Mouse (Mus musculus): ENCODE data around the gene Eaf2.
A peak's percentile ranks its signal among the peaks of the same experiment; 100 is the strongest.

Gene Eaf2

DNA sequence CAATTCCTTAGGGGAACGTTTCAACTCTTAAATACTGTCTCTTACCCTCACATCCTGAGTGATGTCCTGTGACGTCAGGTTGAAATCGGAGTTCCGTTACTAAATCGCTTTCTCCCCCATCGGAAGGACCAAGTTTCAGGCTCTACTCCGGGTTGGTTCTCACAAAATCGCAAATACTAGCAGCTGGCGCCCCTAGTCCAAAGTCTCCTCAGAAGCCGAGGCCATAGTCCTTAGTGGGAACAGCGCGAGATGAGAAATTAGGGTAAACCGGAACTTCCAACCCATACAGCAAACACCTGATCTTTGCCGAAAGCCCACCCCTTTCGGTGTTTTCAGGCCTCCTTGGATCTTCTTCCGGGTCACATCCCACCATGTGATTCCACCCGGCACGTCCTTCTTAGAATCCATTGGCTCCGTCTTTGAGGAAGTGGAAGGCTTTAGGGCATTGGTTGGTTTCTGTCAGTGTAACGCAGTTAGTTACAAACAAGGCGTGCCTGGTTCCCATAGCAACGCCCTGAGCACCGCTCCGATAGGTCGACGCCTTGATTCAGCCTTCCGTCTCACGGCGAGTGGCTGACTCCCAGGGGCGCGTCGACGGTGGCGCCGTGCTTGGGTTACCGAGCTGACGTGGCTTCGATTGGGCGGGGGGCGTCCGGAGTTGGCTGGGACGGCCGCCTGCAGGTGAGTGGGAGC, at the start of gene Eaf2, which contains the start of gene Golgb1:
Gene Eaf2, minus strand, starts transcription at position 421 of the 693 bp plus-strand sequence.
Gene Golgb1, plus strand, starts transcription at position 558 of the 693 bp plus-strand sequence.
- peak; percentile 99 for DNase-seq (ENCODE audit: low read depth, low spot score)

DNA sequence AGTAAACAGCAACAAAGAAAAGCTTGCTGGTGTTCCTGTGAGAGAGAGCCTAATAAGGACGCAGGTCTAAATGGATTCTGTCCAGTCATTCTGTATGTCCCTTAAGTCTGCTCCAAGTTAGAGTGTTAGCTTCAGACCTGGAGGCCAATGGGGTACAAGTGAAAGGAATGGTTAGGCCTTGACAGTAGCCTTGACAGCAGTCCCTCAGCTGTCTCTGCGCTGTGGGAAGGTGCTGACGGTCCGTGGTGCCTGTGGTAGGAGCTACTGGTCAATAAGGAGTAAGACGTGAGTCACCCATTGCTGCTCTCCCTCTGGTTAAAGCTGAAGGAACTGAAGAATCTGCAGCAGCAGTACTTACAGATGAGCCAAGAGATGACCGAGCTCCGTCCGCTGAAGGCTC, 49.5 kb upstream of the Eaf2 start:
- no peak for DNase-seq (ENCODE audit: low read depth, low spot score)

DNA sequence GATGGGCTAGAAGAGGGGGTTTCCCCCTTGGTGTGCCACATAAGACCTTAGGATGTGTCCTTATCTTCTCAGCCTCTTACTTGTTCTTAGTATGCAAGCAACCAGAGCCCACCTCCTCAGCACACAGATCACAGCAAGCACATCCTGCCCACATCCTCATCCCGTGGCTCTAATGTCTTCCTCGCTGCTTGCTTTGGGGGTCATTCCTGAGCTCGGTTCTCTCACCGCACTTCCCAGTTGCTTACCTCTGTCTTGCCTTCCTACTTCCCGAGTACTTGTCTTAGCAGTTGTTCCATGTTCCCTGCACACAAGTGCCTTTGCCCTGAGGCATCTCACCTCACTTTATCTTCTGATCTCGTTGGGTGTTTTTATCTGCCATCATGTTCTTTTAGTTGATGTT, 47.2 kb upstream of the Eaf2 start:
- DNase-seq (ENCODE audit: low read depth, low spot score), result no peak

DNA sequence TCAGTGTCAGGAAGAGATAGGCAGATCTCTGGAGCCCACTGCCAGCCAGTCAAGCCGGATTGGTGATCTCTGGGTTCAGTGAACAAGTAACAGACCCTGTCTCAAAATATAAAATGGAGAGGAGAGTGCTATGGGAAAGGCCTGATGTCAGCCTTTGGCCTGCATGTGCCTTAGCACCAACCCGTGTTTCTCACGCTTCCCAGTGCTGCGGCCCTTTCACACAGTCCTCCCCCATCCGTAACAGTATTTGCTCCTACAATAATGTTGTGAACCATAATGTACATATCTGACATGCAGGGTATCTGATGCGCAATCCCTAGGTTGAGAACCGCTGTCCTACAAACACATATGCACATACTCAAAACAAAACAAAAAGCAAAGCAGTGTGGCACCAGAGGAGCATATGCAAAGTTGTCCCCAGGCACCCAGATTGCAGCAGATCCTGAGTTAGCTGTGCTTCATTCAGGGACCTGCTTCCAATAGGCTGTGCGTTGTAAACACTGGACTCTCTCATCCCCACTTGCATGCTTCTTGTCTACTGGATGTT, 46.3 kb upstream of the Eaf2 start:
- no peak for DNase-seq (ENCODE audit: low read depth, low spot score)

DNA sequence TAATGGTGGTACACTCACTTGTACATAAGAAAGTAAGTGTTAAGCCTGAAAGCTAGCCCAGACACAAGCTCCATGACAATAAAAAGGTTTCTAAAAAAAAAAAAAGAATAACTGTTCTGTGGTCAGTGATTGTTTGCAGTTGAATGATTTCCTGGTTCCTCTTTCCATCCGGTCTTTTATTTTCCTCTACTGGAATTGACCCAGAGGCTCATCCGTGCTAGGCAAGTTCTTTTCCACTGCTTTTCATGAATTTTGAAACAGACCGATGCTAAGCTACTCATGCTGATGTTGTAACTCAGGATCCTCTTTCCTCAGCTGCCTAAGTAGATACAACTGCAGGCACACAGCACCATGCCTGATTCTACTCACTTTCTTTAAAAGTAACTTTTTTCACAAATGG, 45.6 kb upstream of the Eaf2 start:
- DNase-seq (ENCODE audit: low read depth, low spot score), result no peak

DNA sequence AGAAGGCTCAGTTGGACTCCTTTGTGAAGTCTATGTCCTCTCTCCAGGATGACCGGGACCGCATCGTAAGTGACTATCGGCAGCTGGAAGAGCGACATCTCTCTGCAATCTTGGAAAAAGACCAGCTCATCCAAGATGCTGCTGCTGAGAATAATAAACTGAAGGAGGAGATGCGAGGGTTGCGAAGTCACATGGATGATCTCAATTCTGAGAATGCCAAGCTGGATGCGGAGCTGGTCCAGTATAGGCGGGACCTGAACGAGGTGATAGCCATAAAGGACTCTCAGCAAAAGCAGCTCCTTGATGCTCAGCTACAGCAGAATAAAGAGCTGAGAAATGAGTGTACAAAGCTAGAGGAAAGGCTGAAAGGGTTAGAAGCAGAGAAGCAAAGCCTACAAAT, 43.7 kb upstream of the Eaf2 start:
- DNase-seq (ENCODE audit: low read depth, low spot score), result no peak

DNA sequence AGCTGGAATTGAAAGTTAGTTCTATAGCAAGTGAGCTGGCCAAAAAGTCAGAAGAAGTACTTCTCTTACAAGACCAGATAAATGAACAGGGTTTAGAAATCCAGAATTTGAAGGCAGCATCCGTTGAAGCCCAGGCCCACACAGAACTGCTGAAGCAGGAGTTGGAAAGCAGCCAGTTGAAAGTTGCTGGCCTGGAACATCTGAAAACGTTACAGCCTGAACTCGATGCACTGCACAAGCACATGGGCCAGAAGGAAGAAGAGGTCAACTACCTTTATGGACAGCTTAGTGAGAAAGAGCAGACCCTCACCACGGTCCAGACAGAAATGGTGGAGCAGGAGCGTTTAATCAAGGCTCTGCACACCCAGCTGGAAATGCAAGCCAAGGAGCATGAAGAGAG, 39.4 kb upstream of the Eaf2 start:
- no peak for DNase-seq (ENCODE audit: low read depth, low spot score)

DNA sequence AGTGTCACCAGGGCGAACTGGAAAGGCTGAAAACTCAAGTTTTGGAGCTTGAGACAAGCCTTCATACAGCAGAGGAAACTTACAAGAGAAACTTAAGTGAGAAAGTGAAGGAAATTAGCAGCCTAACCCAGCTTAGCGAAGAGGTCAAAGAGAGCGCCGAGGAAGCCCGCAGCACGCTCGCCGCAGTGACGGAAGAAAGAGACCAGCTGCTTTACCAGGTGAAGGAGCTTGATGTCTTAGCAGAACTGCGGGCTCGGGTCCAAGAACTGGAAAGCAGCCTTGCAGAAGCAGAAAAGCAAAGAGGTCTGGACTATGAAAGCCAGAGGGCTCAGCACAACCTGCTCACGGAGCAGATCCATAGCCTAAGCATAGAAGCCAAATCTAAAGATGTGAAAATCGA, 37.5 kb upstream of the Eaf2 start:
- DNase-seq (ENCODE audit: low read depth, low spot score), result no peak

DNA sequence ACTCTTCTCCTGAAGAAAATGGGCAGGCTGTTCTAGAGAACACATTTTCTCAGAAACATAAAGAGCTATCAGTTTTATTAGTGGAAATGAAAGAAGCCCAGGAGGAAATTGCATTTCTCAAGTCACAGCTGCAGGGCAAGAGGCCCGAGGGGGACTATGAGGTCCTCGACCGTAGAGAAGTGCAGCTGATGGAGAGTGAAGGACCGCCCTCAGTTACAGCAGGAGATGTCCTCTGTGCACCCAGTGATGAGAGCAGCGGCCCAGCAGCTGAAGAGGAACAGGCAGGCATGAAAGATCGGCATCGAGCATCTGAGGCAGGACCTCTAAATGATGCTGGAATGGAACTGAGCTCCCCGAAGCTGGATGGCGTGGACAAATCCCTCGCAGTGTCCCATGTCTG, 37.1 kb upstream of the Eaf2 start:
- DNase-seq (ENCODE audit: low read depth, low spot score), result no peak

DNA sequence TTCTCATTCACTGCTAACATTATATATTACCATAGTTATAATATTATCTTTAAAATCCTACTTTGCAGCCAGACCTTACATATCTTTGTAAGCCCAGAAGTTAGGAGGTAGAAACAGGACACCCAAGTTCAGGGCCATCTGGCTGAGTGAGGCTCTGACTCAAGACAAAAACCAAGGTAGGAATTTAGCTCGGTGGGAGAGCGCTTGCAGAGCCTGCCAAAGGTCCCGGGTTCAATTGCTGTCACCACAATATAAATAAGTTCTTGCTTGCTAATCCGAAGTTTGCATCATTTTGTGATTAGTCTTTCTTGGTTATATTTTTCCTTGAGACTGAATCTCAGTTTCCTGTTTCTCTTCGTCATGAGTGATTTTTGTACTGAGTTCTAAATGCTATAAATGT, 28.4 kb upstream of the Eaf2 start:
- no peak for DNase-seq (ENCODE audit: low read depth, low spot score)

DNA sequence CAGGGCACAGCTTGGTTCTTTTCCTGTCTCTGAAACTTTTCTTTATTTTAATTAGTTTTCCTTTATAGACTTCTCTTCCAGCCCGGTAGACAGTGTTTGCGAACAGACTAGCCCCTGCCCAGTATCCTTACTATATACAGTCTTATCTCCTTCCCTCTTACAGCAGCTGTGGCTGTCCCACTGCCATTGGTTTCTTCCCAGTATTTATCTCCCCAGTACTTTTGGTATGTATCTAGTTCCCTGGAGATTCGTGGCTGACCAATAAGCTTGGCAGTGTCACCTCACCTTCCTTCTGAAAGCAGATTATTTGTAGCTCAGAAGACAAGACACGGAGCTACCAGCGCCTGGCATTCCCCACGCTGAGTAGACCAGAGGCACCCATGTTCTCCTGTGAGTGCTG, 21.9 kb upstream of the Eaf2 start:
- no peak for DNase-seq (ENCODE audit: low read depth, low spot score)

DNA sequence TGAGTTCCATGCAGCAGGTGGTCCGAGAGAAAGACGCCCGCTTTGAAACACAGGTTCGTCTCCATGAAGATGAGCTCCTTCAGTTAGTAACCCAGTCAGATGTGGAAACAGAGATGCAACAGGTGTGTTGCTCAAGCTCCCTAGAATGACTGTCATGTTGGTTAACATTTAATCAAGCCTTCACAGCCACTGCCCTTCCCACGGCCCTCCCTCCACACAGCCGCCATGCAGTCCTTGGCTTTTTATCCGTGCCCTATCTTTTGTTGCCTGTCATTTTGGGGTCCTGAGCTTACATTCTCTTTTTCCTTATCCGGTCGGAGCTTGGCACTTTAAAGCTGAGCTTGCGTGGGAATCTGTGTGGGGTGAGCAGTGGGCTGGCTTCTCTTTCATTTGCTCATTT, 18.5 kb upstream of the Eaf2 start:
- DNase-seq (ENCODE audit: low read depth, low spot score), result no peak

DNA sequence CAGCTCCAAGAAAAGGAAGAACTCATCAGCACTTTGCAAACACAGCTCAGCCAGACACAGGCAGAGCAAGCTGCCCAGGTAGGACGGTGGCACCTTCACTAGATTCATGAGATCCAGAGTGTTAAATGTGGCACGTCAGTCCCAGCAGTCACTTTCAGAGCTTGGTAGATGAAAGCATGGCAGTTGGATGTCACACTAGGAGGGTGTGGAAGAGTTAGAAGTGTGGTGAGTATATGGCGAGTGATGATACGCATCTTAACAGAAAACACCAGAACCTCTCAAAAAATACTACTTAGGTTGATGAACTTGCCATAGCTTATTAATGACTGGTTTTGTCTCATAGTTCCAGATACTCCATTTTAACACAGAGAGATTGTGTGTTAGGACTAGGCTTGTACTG, 16.6 kb upstream of the Eaf2 start:
- no peak for DNase-seq (ENCODE audit: low read depth, low spot score)

DNA sequence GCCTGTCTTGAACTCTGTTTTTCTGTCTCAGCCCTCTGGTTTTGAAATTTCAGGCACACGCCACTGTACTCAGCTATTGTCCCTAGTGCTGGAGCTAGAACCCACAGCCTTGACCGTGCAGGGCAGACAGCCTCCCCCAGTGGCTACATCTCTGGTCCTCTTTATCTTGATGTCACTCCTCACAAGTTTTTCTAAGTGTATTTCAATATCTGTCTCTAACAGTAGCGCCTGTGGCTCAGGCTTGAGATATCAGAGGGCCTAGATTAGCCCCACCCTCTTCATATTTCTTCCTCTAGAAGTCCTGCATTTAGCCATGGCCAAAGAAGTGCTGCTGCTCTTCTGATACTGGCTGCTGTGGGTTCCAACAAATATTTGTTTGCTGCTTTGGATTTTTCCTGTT, 15.8 kb upstream of the Eaf2 start:
- no peak for DNase-seq (ENCODE audit: low read depth, low spot score)

DNA sequence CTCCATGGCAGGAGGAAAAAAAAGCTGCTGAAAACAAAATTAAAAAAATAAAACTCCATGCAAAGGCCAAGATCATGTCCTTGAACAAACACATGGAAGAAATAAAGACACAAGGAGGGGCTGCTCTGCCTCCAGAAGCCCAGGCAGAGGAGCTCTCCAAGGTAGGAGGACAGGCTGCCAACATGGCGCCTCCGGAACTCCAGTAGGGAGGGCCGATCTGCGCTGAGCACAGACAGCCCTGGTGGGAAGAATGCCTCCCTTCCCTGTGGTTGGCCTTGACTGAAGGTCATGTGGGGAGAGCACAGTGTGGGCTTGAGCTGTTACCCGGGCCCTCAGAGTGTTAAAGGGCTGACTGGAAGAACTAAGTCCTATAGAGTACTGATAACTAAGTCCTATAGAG, 12.7 kb upstream of the Eaf2 start:
- no peak for DNase-seq (ENCODE audit: low read depth, low spot score)

DNA sequence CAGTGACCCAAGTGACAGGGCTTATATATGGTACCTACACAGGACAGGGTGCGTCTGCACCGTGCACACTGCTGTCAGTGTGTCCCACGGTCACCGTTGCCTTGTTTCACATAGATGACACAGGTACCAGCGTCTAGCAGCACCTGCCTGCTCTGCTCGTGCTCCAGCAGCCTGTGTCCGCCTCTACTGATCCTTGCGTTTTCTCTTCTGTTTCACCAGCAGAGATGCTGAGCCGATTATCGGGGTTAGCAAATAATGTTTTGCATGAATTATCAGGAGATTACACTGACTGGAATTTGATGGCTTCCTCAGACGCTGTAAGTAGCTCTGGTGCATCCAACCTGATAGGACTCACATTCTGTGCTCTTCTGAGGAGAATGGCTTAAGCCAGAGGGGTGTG, 11.1 kb upstream of the Eaf2 start:
- DNase-seq (ENCODE audit: low read depth, low spot score), result no peak

DNA sequence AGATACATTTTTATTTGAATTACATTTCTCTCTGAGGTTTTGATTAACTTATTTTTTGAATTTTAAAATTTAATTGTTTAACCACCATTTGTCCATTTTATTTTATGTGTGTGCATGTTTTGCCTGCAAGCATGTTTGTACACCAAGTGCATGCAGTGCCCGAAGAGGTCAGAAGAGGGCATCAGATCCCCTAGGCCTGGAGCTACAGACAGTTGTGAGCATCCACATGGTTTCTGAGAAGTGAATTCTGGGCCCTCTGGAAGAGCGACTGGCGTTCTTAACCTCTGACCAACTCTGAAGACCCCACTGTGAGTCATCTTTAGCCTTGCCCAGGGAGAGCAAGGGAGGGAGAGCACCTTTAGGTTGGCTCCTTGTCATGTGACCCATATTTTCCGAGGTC, 10.1 kb upstream of the Eaf2 start:
- DNase-seq (ENCODE audit: low read depth, low spot score), result no peak

DNA sequence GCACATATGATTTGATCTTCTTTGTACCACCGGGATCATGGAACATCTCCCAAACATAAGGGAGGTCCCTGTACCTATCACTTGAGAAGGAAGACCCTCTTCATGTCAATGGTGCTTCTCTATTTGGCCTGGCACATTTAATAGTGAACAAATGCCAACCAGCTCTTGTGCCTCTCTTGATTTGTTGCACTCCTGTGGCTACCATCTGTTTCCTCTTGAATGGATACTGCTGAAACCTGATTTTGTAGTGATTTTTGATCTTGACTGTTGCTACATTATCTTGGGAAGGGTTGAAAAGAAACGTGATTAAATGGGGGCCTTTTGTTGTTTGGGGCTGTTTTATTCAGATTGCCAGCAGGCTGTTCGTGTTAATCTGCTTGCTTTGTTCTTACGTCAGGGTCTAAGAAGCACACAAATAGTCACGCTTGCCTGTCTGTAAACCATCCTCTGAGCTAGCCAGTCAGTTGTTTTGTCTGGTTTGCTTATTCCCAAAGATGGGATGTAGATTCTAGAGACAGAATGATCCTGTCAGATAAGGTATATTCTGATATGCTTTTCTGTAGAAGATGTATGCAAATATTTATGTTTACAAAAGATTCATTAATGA, 8.0 kb upstream of the Eaf2 start:
- DNase-seq (ENCODE audit: low read depth, low spot score), result no peak

DNA sequence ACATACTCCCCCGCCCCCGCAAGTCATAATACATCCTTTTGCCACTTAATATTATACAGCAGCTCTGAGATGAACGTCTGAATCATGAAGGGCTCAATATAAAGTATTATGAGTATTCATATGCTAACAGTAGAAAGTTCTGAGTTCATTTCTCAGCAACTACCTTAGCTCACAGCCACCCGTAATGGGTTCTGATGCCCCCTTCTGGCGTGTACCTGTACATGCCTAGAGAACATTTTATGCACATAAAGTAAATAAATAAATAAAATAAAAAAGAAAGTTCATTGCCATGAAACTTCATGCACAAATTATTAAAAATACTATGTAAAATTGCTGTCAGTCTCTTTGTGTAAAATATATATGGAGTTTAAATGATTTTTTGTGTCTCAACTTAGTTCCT, 2.5 kb upstream of the Eaf2 start:
- DNase-seq (ENCODE audit: low read depth, low spot score), result no peak

DNA sequence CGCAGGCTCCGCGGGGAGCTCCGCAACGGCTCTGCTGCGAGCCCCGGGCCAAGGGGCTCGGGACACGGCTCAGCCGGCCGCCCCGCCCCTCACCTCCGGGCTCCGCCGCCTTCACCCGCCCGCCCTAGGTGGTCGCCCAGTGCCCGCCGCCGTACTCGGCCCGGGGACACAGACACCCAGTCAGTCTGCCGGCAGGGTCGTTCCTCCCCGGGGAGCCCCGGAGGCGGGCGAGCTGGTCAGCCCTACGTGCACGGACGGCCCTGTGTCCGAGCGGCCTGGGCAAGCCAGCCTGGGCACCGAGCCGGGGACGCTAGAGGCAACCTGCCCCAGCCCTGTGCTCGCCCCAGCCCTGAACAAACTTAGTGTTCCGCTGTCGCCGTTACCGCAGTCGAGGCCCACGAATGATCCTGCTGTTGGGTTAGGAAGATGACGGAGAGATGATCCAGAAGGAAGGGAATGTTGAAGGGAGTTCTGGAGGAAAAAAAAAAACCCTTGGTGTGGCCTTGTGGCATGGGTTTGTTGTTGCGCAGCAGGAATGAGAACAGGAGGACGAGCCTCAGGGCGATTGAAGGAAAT, 561 bp upstream of the Eaf2 start:
- no peak for DNase-seq (ENCODE audit: low read depth, low spot score)

DNA sequence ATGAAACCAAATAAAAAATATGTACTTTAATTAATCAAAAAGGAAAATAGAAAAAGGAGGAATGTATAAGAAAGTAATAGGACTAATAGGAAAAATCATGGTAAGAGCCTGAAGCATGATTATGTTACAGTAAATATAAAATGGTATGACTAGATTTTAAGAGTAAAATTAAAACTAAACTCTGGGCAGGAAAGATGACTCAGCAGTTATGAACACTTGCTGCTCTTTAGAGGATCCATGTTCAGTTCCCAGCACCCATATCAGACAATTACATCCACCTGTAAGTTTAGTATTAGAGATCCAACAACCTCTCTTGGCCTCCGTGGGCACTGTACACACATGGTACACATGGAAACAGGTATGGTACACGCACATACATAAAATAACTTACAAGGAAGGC, 5.4 kb downstream of the Eaf2 start:
- no peak for DNase-seq (ENCODE audit: low read depth, low spot score)

DNA sequence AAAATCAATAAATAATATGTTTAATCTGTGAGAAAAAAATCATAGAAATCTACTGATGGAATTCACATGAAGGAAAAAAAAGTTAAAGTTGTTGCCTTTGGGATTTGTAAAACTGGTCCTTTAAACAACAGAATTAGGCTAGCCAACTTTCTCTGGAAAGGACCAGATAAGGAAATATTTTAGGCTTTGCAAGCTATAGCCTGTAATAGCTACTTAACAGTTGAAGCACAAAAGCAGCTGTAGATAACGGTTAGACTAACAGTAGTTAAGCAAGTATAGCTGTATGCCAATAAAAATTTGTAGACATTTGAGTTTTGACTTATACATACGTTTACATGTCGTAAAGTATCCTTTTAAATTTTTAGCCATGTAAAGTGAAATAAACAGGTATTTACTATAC, 11.2 kb downstream of the Eaf2 start:
- DNase-seq (ENCODE audit: low read depth, low spot score), result no peak

DNA sequence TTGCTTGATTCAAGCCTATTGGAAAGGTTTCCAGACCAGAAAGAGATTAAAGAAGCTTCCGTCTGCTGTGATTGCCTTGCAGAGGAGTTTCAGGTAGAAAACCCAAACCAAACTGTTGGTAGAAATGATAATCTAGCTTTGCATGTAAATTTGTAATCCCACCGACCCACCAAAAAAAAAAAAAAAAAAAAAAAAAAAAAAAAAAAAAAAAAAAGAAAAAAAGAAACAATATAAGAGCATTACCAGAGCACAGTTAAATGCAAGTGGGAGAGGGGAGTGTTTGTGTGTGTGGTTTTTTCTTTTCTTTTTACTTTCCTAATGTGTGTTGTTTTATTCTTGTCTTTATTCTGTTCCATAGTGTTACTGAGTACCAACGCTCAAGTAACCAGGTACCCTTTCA, 23.6 kb downstream of the Eaf2 start:
- DNase-seq (ENCODE audit: low read depth, low spot score), result no peak

Measured in WW6 (cell line).